Mouse (Mus musculus): ENCODE measurements around the gene St6galnac3. TPM values are rescaled to one million over a fixed set of nuclear protein-coding genes. Genes with fewer than 3 reads are reported as not detected.

The St6galnac3 gene
- polyA plus RNA-seq, 1 experiment from 2014 or later, result 8.5 TPM

GRCm38 (mm10) chr3:153598631-153599030 lies 126.3 kb downstream of the St6galnac3 start:
- no peak for ATAC-seq
- Histone ChIP-seq H3K9ac (ENCODE audit: low read depth, low read length) (no peak overlapping the region), H3K27ac (ENCODE audit: low read depth, low read length) (no peak overlapping the region), H3K36me3 (ENCODE audit: control insufficient read depth, insufficient read depth) (no peaks in the 10 kb centered on the region), H3K4me2 (replicated peaks; ENCODE audit: low read depth) (no peak overlapping the region), H3K9me3 (ENCODE audit: control insufficient read depth) (no peaks in the 10 kb centered on the region), H3K4me1 (replicated peaks; ENCODE audit: control insufficient read depth, insufficient read depth, low read length) (no peaks in the 10 kb centered on the region), H3K4me3 (ENCODE audit: low read depth, low read length) (no peak overlapping the region), H3K27me3 (replicated peaks; ENCODE audit: control insufficient read depth, insufficient read depth, low read length) (no peaks in the 10 kb centered on the region)
- WGBS, result 96% methylated on average over 6 of the region's 6 CpGs
- TF ChIP-seq CTCF (IDR thresholded peaks at IDR 0.05; ENCODE audit: low read depth), result peak; percentile 51

GRCm38 (mm10) chr3:153594531-153594930 lies 130.4 kb downstream of the St6galnac3 start:
- no peaks in the 10 kb centered on the region for H3K27me3 ChIP-seq (replicated peaks; ENCODE audit: control insufficient read depth, insufficient read depth, low read length)
- no peaks in the 10 kb centered on the region for H3K4me1 ChIP-seq (replicated peaks; ENCODE audit: control insufficient read depth, insufficient read depth, low read length)
- H3K9me3 ChIP-seq (ENCODE audit: control insufficient read depth), result no peaks in the 10 kb centered on the region
- WGBS, result 79% methylated on average over 9 of the region's 9 CpGs
- H3K4me2 ChIP-seq (replicated peaks; ENCODE audit: low read depth), result no peak overlapping the region
- no peak for TF ChIP-seq CTCF (IDR thresholded peaks at IDR 0.05; ENCODE audit: low read depth)
- no peaks in the 10 kb centered on the region for H3K36me3 ChIP-seq (ENCODE audit: control insufficient read depth, insufficient read depth)
- H3K27ac ChIP-seq (ENCODE audit: low read depth, low read length), result no peak overlapping the region
- no peak for ATAC-seq
- no peak overlapping the region for H3K4me3 ChIP-seq (ENCODE audit: low read depth, low read length)
- no peak overlapping the region for H3K9ac ChIP-seq (ENCODE audit: low read depth, low read length)

GRCm38 (mm10) chr3:153593978-153594377 lies 131.0 kb downstream of the St6galnac3 start:
- no peak for ATAC-seq
- no peak overlapping the region for H3K9ac ChIP-seq (ENCODE audit: low read depth, low read length)
- 53% methylated on average over 4 of the region's 4 CpGs for WGBS

GRCm38 (mm10) chr3:153593103-153593502 lies 131.9 kb downstream of the St6galnac3 start:
- ATAC-seq, result no peak
- no peaks in the 10 kb centered on the region for H3K36me3 ChIP-seq (ENCODE audit: control insufficient read depth, insufficient read depth)
- WGBS, result 81% methylated on average over 3 of the region's 3 CpGs
- H3K27me3 ChIP-seq (replicated peaks; ENCODE audit: control insufficient read depth, insufficient read depth, low read length), result no peaks in the 10 kb centered on the region
- TF ChIP-seq CTCF (IDR thresholded peaks at IDR 0.05; ENCODE audit: low read depth), result no peak
- H3K4me2 ChIP-seq (replicated peaks; ENCODE audit: low read depth), result no peak overlapping the region
- no peaks in the 10 kb centered on the region for H3K9me3 ChIP-seq (ENCODE audit: control insufficient read depth)
- H3K9ac ChIP-seq (ENCODE audit: low read depth, low read length), result no peak overlapping the region
- H3K4me3 ChIP-seq (ENCODE audit: low read depth, low read length), result no peak overlapping the region
- H3K4me1 ChIP-seq (replicated peaks; ENCODE audit: control insufficient read depth, insufficient read depth, low read length), result no peaks in the 10 kb centered on the region
- H3K27ac ChIP-seq (ENCODE audit: low read depth, low read length), result no peak overlapping the region

More at GRCm38 (mm10) chr3:153593978-153594377, 131.0 kb downstream of the St6galnac3 start:
- Histone ChIP-seq H3K36me3 (ENCODE audit: control insufficient read depth, insufficient read depth) (no peaks in the 10 kb centered on the region), H3K27ac (ENCODE audit: low read depth, low read length) (no peak overlapping the region), H3K4me3 (ENCODE audit: low read depth, low read length) (no peak overlapping the region), H3K4me2 (replicated peaks; ENCODE audit: low read depth) (no peak overlapping the region), H3K27me3 (replicated peaks; ENCODE audit: control insufficient read depth, insufficient read depth, low read length) (no peaks in the 10 kb centered on the region), H3K9me3 (ENCODE audit: control insufficient read depth) (no peaks in the 10 kb centered on the region), H3K4me1 (replicated peaks; ENCODE audit: control insufficient read depth, insufficient read depth, low read length) (no peaks in the 10 kb centered on the region)
- no peak for TF ChIP-seq CTCF (IDR thresholded peaks at IDR 0.05; ENCODE audit: low read depth)

GRCm38 (mm10) chr3:153587594-153587993 lies 137.4 kb downstream of the St6galnac3 start:
- Histone ChIP-seq H3K4me1 (replicated peaks; ENCODE audit: control insufficient read depth, insufficient read depth, low read length) (no peaks in the 10 kb centered on the region), H3K4me3 (ENCODE audit: low read depth, low read length) (no peak overlapping the region), H3K27ac (ENCODE audit: low read depth, low read length) (no peak overlapping the region), H3K4me2 (replicated peaks; ENCODE audit: low read depth) (no peak overlapping the region), H3K9me3 (ENCODE audit: control insufficient read depth) (no peaks in the 10 kb centered on the region), H3K9ac (ENCODE audit: low read depth, low read length) (no peak overlapping the region), H3K36me3 (ENCODE audit: control insufficient read depth, insufficient read depth) (no peaks in the 10 kb centered on the region), H3K27me3 (replicated peaks; ENCODE audit: control insufficient read depth, insufficient read depth, low read length) (no peaks in the 10 kb centered on the region)
- ATAC-seq, result no peak
- WGBS, result 51% methylated on average over 1 of the region's 1 CpGs
- no peak for TF ChIP-seq CTCF (IDR thresholded peaks at IDR 0.05; ENCODE audit: low read depth)

GRCm38 (mm10) chr3:153584836-153585235 lies 140.1 kb downstream of the St6galnac3 start:
- Histone ChIP-seq H3K9me3 (ENCODE audit: control insufficient read depth) (no peaks in the 10 kb centered on the region), H3K27me3 (replicated peaks; ENCODE audit: control insufficient read depth, insufficient read depth, low read length) (no peaks in the 10 kb centered on the region), H3K36me3 (ENCODE audit: control insufficient read depth, insufficient read depth) (no peaks in the 10 kb centered on the region), H3K4me3 (ENCODE audit: low read depth, low read length) (no peak overlapping the region), H3K27ac (ENCODE audit: low read depth, low read length) (no peak overlapping the region), H3K4me2 (replicated peaks; ENCODE audit: low read depth) (no peak overlapping the region), H3K4me1 (replicated peaks; ENCODE audit: control insufficient read depth, insufficient read depth, low read length) (no peaks in the 10 kb centered on the region), H3K9ac (ENCODE audit: low read depth, low read length) (no peak overlapping the region)
- ATAC-seq, result no peak
- TF ChIP-seq CTCF (IDR thresholded peaks at IDR 0.05; ENCODE audit: low read depth), result no peak
- WGBS, result 70% methylated on average over 3 of the region's 3 CpGs

GRCm38 (mm10) chr3:153582065-153582464 lies 142.9 kb downstream of the St6galnac3 start:
- Histone ChIP-seq H3K9ac (ENCODE audit: low read depth, low read length) (no peak overlapping the region), H3K27me3 (replicated peaks; ENCODE audit: control insufficient read depth, insufficient read depth, low read length) (no peaks in the 10 kb centered on the region), H3K4me2 (replicated peaks; ENCODE audit: low read depth) (no peak overlapping the region), H3K4me3 (ENCODE audit: low read depth, low read length) (no peak overlapping the region), H3K36me3 (ENCODE audit: control insufficient read depth, insufficient read depth) (no peaks in the 10 kb centered on the region), H3K27ac (ENCODE audit: low read depth, low read length) (no peak overlapping the region), H3K9me3 (ENCODE audit: control insufficient read depth) (no peaks in the 10 kb centered on the region), H3K4me1 (replicated peaks; ENCODE audit: control insufficient read depth, insufficient read depth, low read length) (no peaks in the 10 kb centered on the region)
- WGBS, result 33% methylated on average over 4 of the region's 4 CpGs
- no peak for TF ChIP-seq CTCF (IDR thresholded peaks at IDR 0.05; ENCODE audit: low read depth)
- ATAC-seq, result no peak

All from intestine, postnatal 0 days (tissue).